Mouse (Mus musculus) intestine, embryonic 14.5 days (tissue): ENCODE data around the gene Tcerg1l. TPM values are rescaled to one million over a fixed set of nuclear protein-coding genes. Genes with fewer than 3 reads are reported as not detected.

Experiments
- ATAC-seq: fragments of 200-750 bp; cut with Nextera tagmentation; replicated peaks from 2 replicates; pipeline ENCODE4 v1.8.0; 2017; ENCODE audit warnings: low read depth, moderate number of reproducible peaks, moderate TSS enrichment, moderate library complexity; ENCODE audit not compliant: low FRiP score, low TSS enrichment
- DNase-seq: peaks from one replicate; pipeline ENCODE4 v3.0.0-alpha.2; 2018; ENCODE audit warnings: low spot score
- H3K27ac ChIP-seq: fragments of 300-500 bp; sonication (generic); 2 replicates; pipeline ENCODE4 v1.5.1; 2014; ENCODE audit warnings: low read depth, mild to moderate bottlenecking, control low read depth
- H3K27me3 ChIP-seq: fragments of 300-500 bp; sonication (generic); replicated peaks from 2 replicates; pipeline ENCODE4 v1.6.1; 2014; ENCODE audit warnings: low read length, control low read depth; ENCODE audit not compliant: control insufficient read depth, insufficient read depth
- H3K36me3 ChIP-seq: fragments of 300-500 bp; sonication (generic); 2 replicates; pipeline ENCODE4 v1.6.1; 2014; ENCODE audit warnings: low read length, control low read depth; ENCODE audit not compliant: control insufficient read depth, insufficient read depth
- H3K4me1 ChIP-seq: fragments of 300-500 bp; sonication (generic); replicated peaks from 2 replicates; pipeline ENCODE4 v1.6.1; 2014; ENCODE audit warnings: low read length, control low read depth, mixed read lengths; ENCODE audit not compliant: control insufficient read depth, insufficient read depth
- H3K4me2 ChIP-seq: fragments of 300-500 bp; sonication (generic); 2 replicates; pipeline ENCODE4 v1.6.1; 2014; ENCODE audit warnings: low read length
- H3K4me3 ChIP-seq: fragments of 300-500 bp; sonication (generic); 2 replicates; pipeline ENCODE4 v1.5.1; 2014; ENCODE audit warnings: low read depth, low read length, control low read depth, mixed read lengths
- H3K9ac ChIP-seq: fragments of 300-500 bp; sonication (generic); 2 replicates; pipeline ENCODE4 v1.6.1; 2014; ENCODE audit warnings: mild to moderate bottlenecking, low read length
- H3K9me3 ChIP-seq: fragments of 300-500 bp; sonication (generic); 2 replicates; pipeline ENCODE4 v1.6.1; 2016; ENCODE audit warnings: low read length, control low read depth; ENCODE audit not compliant: control insufficient read depth
- WGBS: fragments of 180-500 bp; shearing (Covaris S2); extraction: QIAGEN DNeasy Blood & Tissue Kit; methylation state at CpG from one replicate; pipeline ENCODE4 v1.1.7; 2014; 5-methylcytosine and 5-hydroxymethylcytosine counted together
- polyA plus RNA-seq: library from polyadenylated mRNA; unstranded; fragments of >200 nt; fragmentation: Nextera tagmentation; extraction: Ambion mirVana; gene quantifications from 2 replicates; pipeline ENCODE4 v1.2.1, GENCODE M21; 2014

The Tcerg1l gene
- polyA plus RNA-seq, 1 experiment from 2014 or later: 0.55 TPM

DNA sequence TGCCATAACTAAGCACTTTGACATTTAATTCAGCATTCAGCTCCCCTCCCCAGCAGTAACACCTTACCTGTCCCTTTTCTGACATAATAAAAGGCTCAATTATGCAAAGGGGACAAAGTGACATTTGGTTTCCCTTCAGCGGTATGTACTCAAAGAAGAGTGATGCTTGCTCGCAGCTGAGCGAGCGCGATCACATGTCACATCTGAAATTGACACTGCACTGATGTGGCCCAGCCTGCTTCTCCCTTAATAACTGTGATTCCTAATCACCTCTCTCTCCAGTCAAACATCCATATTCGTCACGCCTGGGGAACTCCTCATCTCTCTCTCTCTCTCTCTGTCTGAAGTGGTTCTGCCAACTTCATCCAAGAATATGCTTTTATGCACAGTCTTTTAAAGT is 126.2 kb downstream of the Tcerg1l start:
- no peak for ATAC-seq
- 85% methylated on average over 7 of the region's 7 CpGs for WGBS
- H3K9ac ChIP-seq: no peak overlapping the region

GRCm38 (mm10) chr7:138269386-138269785 is 128.1 kb downstream of the Tcerg1l start:
- H3K4me2 ChIP-seq: no peak overlapping the region
- ATAC-seq: no peak
- 89% methylated on average over 8 of the region's 8 CpGs for WGBS

More for the DNA sequence above, 126.2 kb downstream of the Tcerg1l start:
- DNase-seq: no peak
- H3K4me1 ChIP-seq: no peaks in the 10 kb centered on the region
- no peaks in the 10 kb centered on the region for H3K9me3 ChIP-seq
- H3K4me2 ChIP-seq: no peak overlapping the region
- H3K4me3 ChIP-seq: no peak overlapping the region
- H3K36me3 ChIP-seq: no peaks in the 10 kb centered on the region
- H3K27me3 ChIP-seq: no peaks in the 10 kb centered on the region
- no peak overlapping the region for H3K27ac ChIP-seq

DNA sequence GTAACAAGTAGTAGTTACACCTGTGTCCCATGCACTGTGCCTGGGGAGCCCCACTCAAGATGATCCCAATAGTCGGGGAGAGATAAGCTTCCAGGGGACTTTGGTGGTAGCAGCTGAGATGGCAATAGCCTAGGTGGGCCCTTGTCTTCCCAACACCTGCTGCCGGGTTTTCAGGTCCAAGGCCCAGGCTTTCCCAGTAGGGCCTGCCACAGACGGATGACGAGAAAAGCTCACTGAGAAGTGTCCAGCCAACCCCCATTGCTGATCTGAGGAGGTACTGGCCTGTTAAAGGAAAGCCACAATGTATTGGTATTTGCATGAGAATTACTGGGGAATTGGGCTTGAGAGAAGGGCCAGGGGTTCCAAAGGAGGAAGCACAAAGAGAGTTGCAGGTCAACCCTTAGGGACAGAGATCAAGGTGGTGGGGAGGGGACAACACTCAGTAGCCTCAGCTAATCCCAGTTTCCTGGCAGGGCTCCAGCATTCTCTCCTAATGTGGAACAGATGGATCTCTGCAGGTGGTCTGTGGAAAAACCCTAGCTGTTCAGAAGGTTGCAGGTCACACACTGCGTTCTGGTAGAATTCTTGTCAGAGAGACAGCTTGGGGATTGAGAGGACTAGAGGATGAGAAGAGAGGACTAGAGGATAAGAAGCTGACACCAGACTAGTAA is 129.4 kb downstream of the Tcerg1l start:
- Histone ChIP-seq H3K4me1 (no peaks in the 10 kb centered on the region), H3K27me3 (no peaks in the 10 kb centered on the region), H3K4me3 (no peak overlapping the region), H3K9me3 (no peaks in the 10 kb centered on the region), H3K27ac (no peak overlapping the region), H3K9ac (no peak overlapping the region), H3K36me3 (no peaks in the 10 kb centered on the region), H3K4me2 (no peak overlapping the region)
- 82% methylated on average over 5 of the region's 5 CpGs for WGBS
- ATAC-seq: no peak
- DNase-seq: no peak

More at GRCm38 (mm10) chr7:138269386-138269785, 128.1 kb downstream of the Tcerg1l start:
- Histone ChIP-seq H3K4me3 (no peak overlapping the region), H3K36me3 (no peaks in the 10 kb centered on the region), H3K27ac (no peak overlapping the region), H3K9ac (no peak overlapping the region), H3K4me1 (no peaks in the 10 kb centered on the region), H3K9me3 (no peaks in the 10 kb centered on the region), H3K27me3 (no peaks in the 10 kb centered on the region)
- no peak for DNase-seq

GRCm38 (mm10) chr7:138248612-138249011 is 148.9 kb downstream of the Tcerg1l start:
- no peak overlapping the region for H3K4me2 ChIP-seq
- no peak overlapping the region for H3K27ac ChIP-seq
- no peaks in the 10 kb centered on the region for H3K9me3 ChIP-seq
- no peaks in the 10 kb centered on the region for H3K4me1 ChIP-seq
- no peaks in the 10 kb centered on the region for H3K27me3 ChIP-seq
- DNase-seq (no peak), ATAC-seq (no peak)
- no peak overlapping the region for H3K9ac ChIP-seq
- 79% methylated on average over 5 of the region's 5 CpGs for WGBS
- H3K4me3 ChIP-seq: no peak overlapping the region
- no peaks in the 10 kb centered on the region for H3K36me3 ChIP-seq

- no peak overlapping the region for H3K27ac ChIP-seq
- DNase-seq (no peak), ATAC-seq (no peak)
- H3K27me3 ChIP-seq: no peaks in the 10 kb centered on the region
- no peaks in the 10 kb centered on the region for H3K36me3 ChIP-seq
- 69% methylated on average over 3 of the region's 3 CpGs for WGBS
- no peaks in the 10 kb centered on the region for H3K9me3 ChIP-seq
- H3K9ac ChIP-seq: no peak overlapping the region
- no peak overlapping the region for H3K4me2 ChIP-seq
- no peak overlapping the region for H3K4me3 ChIP-seq
- H3K4me1 ChIP-seq: no peaks in the 10 kb centered on the region
These were observed 149.4 kb downstream of the Tcerg1l start for GRCm38 (mm10) chr7:138248176-138248575.

- Histone ChIP-seq H3K9ac (no peak overlapping the region), H3K36me3 (no peaks in the 10 kb centered on the region), H3K27ac (no peak overlapping the region), H3K27me3 (no peaks in the 10 kb centered on the region), H3K4me2 (no peak overlapping the region), H3K9me3 (no peaks in the 10 kb centered on the region), H3K4me1 (no peaks in the 10 kb centered on the region), H3K4me3 (no peak overlapping the region)
- whole genome bisulfite sequencing: 35% methylated on average over 2 of the region's 2 CpGs
- DNase-seq (no peak), ATAC-seq (no peak)
These were observed 150.8 kb downstream of the Tcerg1l start for GRCm38 (mm10) chr7:138246684-138247083.

DNA sequence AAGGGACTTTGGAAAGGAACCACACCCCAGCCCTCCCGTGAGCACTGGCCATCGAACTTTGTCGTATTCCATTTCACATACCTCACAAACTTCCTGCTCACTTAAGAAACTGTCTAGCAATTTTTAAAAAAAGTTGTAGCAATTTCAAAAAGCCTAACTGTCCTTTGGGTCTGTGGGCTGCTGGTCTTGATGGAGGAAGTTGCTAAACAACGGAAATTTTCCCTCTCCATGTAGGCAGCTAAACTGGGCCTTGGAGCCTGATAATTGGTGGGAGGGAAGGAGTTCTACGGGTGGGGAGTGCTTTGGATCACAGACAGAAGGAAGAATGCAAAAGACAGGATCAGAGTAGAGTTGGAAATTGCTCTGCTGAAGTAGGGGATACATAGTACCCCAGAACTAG is 155.3 kb downstream of the Tcerg1l start:
- no peaks in the 10 kb centered on the region for H3K9me3 ChIP-seq
- no peak for ATAC-seq
- DNase-seq: no peak
- no peak overlapping the region for H3K4me2 ChIP-seq
- no peak overlapping the region for H3K27ac ChIP-seq
- WGBS: 71% methylated on average over 5 of the region's 5 CpGs
- H3K27me3 ChIP-seq: no peaks in the 10 kb centered on the region
- no peak overlapping the region for H3K9ac ChIP-seq
- H3K4me1 ChIP-seq: no peaks in the 10 kb centered on the region
- no peaks in the 10 kb centered on the region for H3K36me3 ChIP-seq
- no peak overlapping the region for H3K4me3 ChIP-seq

DNA sequence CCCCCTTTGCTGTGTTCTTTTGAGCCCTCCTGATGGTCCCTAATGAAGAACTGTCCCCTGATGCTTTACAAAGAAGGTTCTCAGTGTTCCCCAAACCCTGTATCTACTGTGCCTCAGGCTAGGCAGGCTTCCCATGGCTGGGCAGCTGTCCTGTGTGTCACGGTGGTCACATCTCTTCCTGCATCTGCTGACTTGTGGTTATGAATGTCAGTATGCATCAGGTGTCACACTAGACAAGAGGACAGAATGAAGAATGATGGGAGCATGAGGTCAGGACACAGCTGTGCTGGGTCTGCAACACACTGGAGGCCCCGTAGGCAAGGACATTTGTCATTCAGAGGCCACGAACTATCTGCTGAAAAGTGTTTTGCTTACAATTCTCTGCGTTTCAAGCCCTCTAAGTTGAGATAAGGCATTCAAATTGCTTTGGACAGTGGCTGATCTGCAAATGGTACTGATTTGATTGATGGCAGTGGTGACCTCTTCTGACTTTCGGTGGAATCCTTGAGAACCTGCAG is 159.8 kb downstream of the Tcerg1l start:
- Histone ChIP-seq H3K4me3 (no peak overlapping the region), H3K4me1 (no peaks in the 10 kb centered on the region), H3K36me3 (no peaks in the 10 kb centered on the region), H3K9ac (no peak overlapping the region), H3K27me3 (no peaks in the 10 kb centered on the region), H3K9me3 (no peaks in the 10 kb centered on the region), H3K4me2 (no peak overlapping the region), H3K27ac (no peak overlapping the region)
- DNase-seq: no peak
- 23% methylated on average over 5 of the region's 5 CpGs for WGBS
- ATAC-seq: no peak

GRCm38 (mm10) chr7:138224252-138224651 is 173.3 kb downstream of the Tcerg1l start:
- no peak for DNase-seq
- 71% methylated on average over 3 of the region's 3 CpGs for WGBS
- H3K4me1 ChIP-seq: no peaks in the 10 kb centered on the region; the same call in 1 of the 2 replicates

More at GRCm38 (mm10) chr7:138224252-138224651, 173.3 kb downstream of the Tcerg1l start:
- H3K27ac ChIP-seq: no peak overlapping the region
- H3K36me3 ChIP-seq: no peaks in the 10 kb centered on the region
- no peak for ATAC-seq
- no peak overlapping the region for H3K9ac ChIP-seq
- H3K4me2 ChIP-seq: no peak overlapping the region
- H3K9me3 ChIP-seq: no peaks in the 10 kb centered on the region
- H3K27me3 ChIP-seq: no peaks in the 10 kb centered on the region
- H3K4me3 ChIP-seq: no peak overlapping the region
